Mouse (Mus musculus): ENCODE measurements around the gene Rbm8a. TPM values are rescaled to one million over a fixed set of nuclear protein-coding genes. Genes with fewer than 3 reads are reported as not detected.

The Rbm8a gene
- polyA plus RNA-seq, 1 experiment from 2014 or later: 128 TPM

- no peaks in the 10 kb centered on the region for H3K36me3 ChIP-seq
- no peaks in the 10 kb centered on the region for H3K4me1 ChIP-seq
- peak; percentile 12; the same call in 1 of the 2 replicates for ATAC-seq (ENCODE audit: insufficient read depth, low FRiP score, low read depth)
- no peak overlapping the region for H3K4me3 ChIP-seq (replicated peaks)
- 53% methylated on average over 3 of the region's 3 CpGs for WGBS
- no peak overlapping the region for H3K9ac ChIP-seq
- H3K4me2 ChIP-seq: no peak overlapping the region
- no peaks in the 10 kb centered on the region for H3K27me3 ChIP-seq (replicated peaks)
- no peaks in the 10 kb centered on the region for H3K9me3 ChIP-seq
- H3K27ac ChIP-seq: peak overlapping the region; percentile 65
Measured at GRCm38 (mm10) chr3:96675690-96676089, 46.0 kb downstream of the Rbm8a start.

- 73% methylated on average over 7 of the region's 7 CpGs for WGBS
- Histone ChIP-seq H3K4me2 (no peak overlapping the region), H3K4me3 (replicated peaks) (no peak overlapping the region), H3K27ac (peak overlapping the region; percentile 62), H3K27me3 (replicated peaks) (no peaks in the 10 kb centered on the region; the same call in 1 of the 2 replicates), H3K4me1 (no peaks in the 10 kb centered on the region), H3K36me3 (no peaks in the 10 kb centered on the region), H3K9ac (no peak overlapping the region), H3K9me3 (no peaks in the 10 kb centered on the region)
- ATAC-seq (ENCODE audit: insufficient read depth, low FRiP score, low read depth): no peak
Measured at GRCm38 (mm10) chr3:96678456-96678855, 48.7 kb downstream of the Rbm8a start.

GRCm38 (mm10) chr3:96679159-96679674 is 49.5 kb downstream of the Rbm8a start:
- Histone ChIP-seq H3K4me3 (replicated peaks) (no peak overlapping the region), H3K27me3 (replicated peaks) (peaks cover 7% of the 10 kb centered on the region; the same call in 1 of the 2 replicates), H3K27ac (peak overlapping the region; percentile 62), H3K4me1 (0 out of 2 replicates have a peak, but pooled peaks cover 3% of the 10 kb centered on the region), H3K36me3 (no peaks in the 10 kb centered on the region), H3K9me3 (no peaks in the 10 kb centered on the region), H3K9ac (no peak overlapping the region), H3K4me2 (peak overlapping the region; percentile 16; the same call in 1 of the 2 replicates)
- 23% methylated on average over 5 of the region's 5 CpGs for WGBS
- peak; percentile 73 for ATAC-seq (ENCODE audit: insufficient read depth, low FRiP score, low read depth)

- H3K9ac ChIP-seq: no peak overlapping the region
- H3K4me3 ChIP-seq (replicated peaks): no peak overlapping the region
- peaks cover 9% of the 10 kb centered on the region; the same call in 1 of the 2 replicates for H3K27me3 ChIP-seq (replicated peaks)
- H3K36me3 ChIP-seq: no peaks in the 10 kb centered on the region
- ATAC-seq (ENCODE audit: insufficient read depth, low FRiP score, low read depth): no peak
- peaks cover 6% of the 10 kb centered on the region; the same call in 1 of the 2 replicates for H3K4me1 ChIP-seq
- H3K4me2 ChIP-seq: no peak overlapping the region
- no peaks in the 10 kb centered on the region for H3K9me3 ChIP-seq
- H3K27ac ChIP-seq: no peak overlapping the region
- WGBS: 29% methylated on average over 12 of the region's 12 CpGs
Measured at GRCm38 (mm10) chr3:96680269-96680956, 50.7 kb downstream of the Rbm8a start.

Other genes starting within 250 kb of the Rbm8a start
- gene BC107364, start 177.6 kb upstream of the Rbm8a start, polyA plus RNA-seq (2015; fragmentation: Nextera tagmentation; extraction: Ambion mirVana): 0.28 and 0.37 TPM in 2 replicates
- gene Hfe2, start 104.8 kb upstream of the Rbm8a start, polyA plus RNA-seq (2015; fragmentation: Nextera tagmentation; extraction: Ambion mirVana): 0.72 and 0.78 TPM in 2 replicates
- gene Txnip, start 72.0 kb upstream of the Rbm8a start, polyA plus RNA-seq (2015; fragmentation: Nextera tagmentation; extraction: Ambion mirVana): 140 and 159 TPM in 2 replicates
- gene Gm16253, start 52.9 kb upstream of the Rbm8a start, polyA plus RNA-seq (2015; fragmentation: Nextera tagmentation; extraction: Ambion mirVana): 1.6 and 1.8 TPM in 2 replicates
- 35.3 and 37.3 TPM in 2 replicates for gene Polr3gl, start 35.8 kb upstream of the Rbm8a start, polyA plus RNA-seq (2015; fragmentation: Nextera tagmentation; extraction: Ambion mirVana)
- 2.2 and 2.5 TPM in 2 replicates for gene Ankrd34a, start 33.3 kb upstream of the Rbm8a start, polyA plus RNA-seq (2015; fragmentation: Nextera tagmentation; extraction: Ambion mirVana)
- gene Lix1l, start 28.8 kb upstream of the Rbm8a start, polyA plus RNA-seq (2015; fragmentation: Nextera tagmentation; extraction: Ambion mirVana): 6.4 and 6.9 TPM in 2 replicates
- gene Pex11b, start 5.4 kb downstream of the Rbm8a start, polyA plus RNA-seq (2015; fragmentation: Nextera tagmentation; extraction: Ambion mirVana): 41.9 and 43.4 TPM in 2 replicates
- 0.06 TPM in 1 of 2 replicates, not detected in the other for gene Gm42957, start 5.5 kb downstream of the Rbm8a start, polyA plus RNA-seq (2015; fragmentation: Nextera tagmentation; extraction: Ambion mirVana)
- gene Itga10, start 15.7 kb downstream of the Rbm8a start, polyA plus RNA-seq (2015; fragmentation: Nextera tagmentation; extraction: Ambion mirVana): 0.80 and 0.83 TPM in 2 replicates
- gene Ankrd35, start 40.2 kb downstream of the Rbm8a start, polyA plus RNA-seq (2015; fragmentation: Nextera tagmentation; extraction: Ambion mirVana): 2.8 and 3.8 TPM in 2 replicates
- gene Pias3, start 66.5 kb downstream of the Rbm8a start, polyA plus RNA-seq (2015; fragmentation: Nextera tagmentation; extraction: Ambion mirVana): 49.3 and 51.9 TPM in 2 replicates
- 6.2 and 7.3 TPM in 2 replicates for gene Nudt17, start 78.6 kb downstream of the Rbm8a start, polyA plus RNA-seq (2015; fragmentation: Nextera tagmentation; extraction: Ambion mirVana)
- gene Polr3c, start 97.7 kb downstream of the Rbm8a start, polyA plus RNA-seq (2015; fragmentation: Nextera tagmentation; extraction: Ambion mirVana): 31.8 and 35.2 TPM in 2 replicates
- gene Rnf115, start 97.7 kb downstream of the Rbm8a start, polyA plus RNA-seq (2015; fragmentation: Nextera tagmentation; extraction: Ambion mirVana): 40.4 and 42.7 TPM in 2 replicates
- 2.6 and 3.5 TPM in 2 replicates for gene Pdzk1, start 199.4 kb downstream of the Rbm8a start, polyA plus RNA-seq (2015; fragmentation: Nextera tagmentation; extraction: Ambion mirVana)
- gene Cd160, start 199.4 kb downstream of the Rbm8a start, polyA plus RNA-seq (2015; fragmentation: Nextera tagmentation; extraction: Ambion mirVana): 0.19 and 0.46 TPM in 2 replicates

All from stomach, embryonic 15.5 days (tissue).